Mouse (Mus musculus): ENCODE measurements around the gene Flnb.

Gene Flnb

GRCm38 (mm10) chr14:7817770-7818462 is at the start of gene Flnb:
TSS of gene Flnb (plus strand) at chr14:7817957.
- peak; percentile 93 for DNase-seq (ENCODE audit: low spot score)

GRCm38 (mm10) chr14:7773714-7774389 is 43.9 kb upstream of the Flnb start:
- peak; percentile 87 for DNase-seq (ENCODE audit: low spot score)

GRCm38 (mm10) chr14:7786073-7786472 is 31.7 kb upstream of the Flnb start:
- DNase-seq (ENCODE audit: low spot score), result no peak

GRCm38 (mm10) chr14:7789266-7790030 is 28.3 kb upstream of the Flnb start:
- DNase-seq (ENCODE audit: low spot score), result no peak

GRCm38 (mm10) chr14:7791061-7791531 is 26.7 kb upstream of the Flnb start:
- no peak for DNase-seq (ENCODE audit: low spot score)

- peak; percentile 54 for DNase-seq (ENCODE audit: low spot score)
These were observed 26.1 kb upstream of the Flnb start, which contains the start of gene Gm26661 for GRCm38 (mm10) chr14:7791532-7792159. TSS of gene Gm26661 (plus strand) at chr14:7791587.

GRCm38 (mm10) chr14:7795961-7796360 is 21.8 kb upstream of the Flnb start:
- DNase-seq (ENCODE audit: low spot score), result no peak

GRCm38 (mm10) chr14:7800611-7801010 is 17.1 kb upstream of the Flnb start:
- no peak for DNase-seq (ENCODE audit: low spot score)

GRCm38 (mm10) chr14:7801831-7802230 is 15.9 kb upstream of the Flnb start:
- DNase-seq (ENCODE audit: low spot score), result peak; percentile 23

- no peak for DNase-seq (ENCODE audit: low spot score)
These were observed 13.7 kb upstream of the Flnb start for GRCm38 (mm10) chr14:7803874-7804557.

GRCm38 (mm10) chr14:7804558-7804905 is 13.2 kb upstream of the Flnb start:
- no peak for DNase-seq (ENCODE audit: low spot score)

GRCm38 (mm10) chr14:7807711-7808110 is 10.0 kb upstream of the Flnb start:
- DNase-seq (ENCODE audit: low spot score), result no peak

GRCm38 (mm10) chr14:7808501-7808981 is 9.2 kb upstream of the Flnb start:
- no peak for DNase-seq (ENCODE audit: low spot score)

- no peak for DNase-seq (ENCODE audit: low spot score)
These were observed 8.5 kb upstream of the Flnb start for GRCm38 (mm10) chr14:7809043-7809955.

- peak; percentile 14 for DNase-seq (ENCODE audit: low spot score)
These were observed 835 bp downstream of the Flnb start for GRCm38 (mm10) chr14:7818463-7819121.

GRCm38 (mm10) chr14:7819446-7819845 is 1.7 kb downstream of the Flnb start:
- DNase-seq (ENCODE audit: low spot score), result no peak

GRCm38 (mm10) chr14:7821341-7821740 is 3.6 kb downstream of the Flnb start:
- no peak for DNase-seq (ENCODE audit: low spot score)

- no peak for DNase-seq (ENCODE audit: low spot score)
These were observed 4.9 kb downstream of the Flnb start for GRCm38 (mm10) chr14:7822693-7823092.

- DNase-seq (ENCODE audit: low spot score), result no peak
These were observed 7.0 kb downstream of the Flnb start for GRCm38 (mm10) chr14:7824651-7825268.
